Mouse (Mus musculus) heart, adult 2 months (tissue): ENCODE data around the gene Ndufs2.

ENCODE experiments used
- CTCF ChIP-seq: fragments of 200-600 bp; IDR thresholded peaks from 2 replicates; pipeline ENCODE4 v1.8.1; 2022; ENCODE audit warnings: antibody characterized with exemption, mild to moderate bottlenecking, moderate library complexity
- EP300 ChIP-seq: fragments of 200-500 bp; IDR thresholded peaks from 2 replicates; pipeline ENCODE4 v1.6.1; 2011; ENCODE audit warnings: low read depth, low read length, control low read depth; ENCODE audit not compliant: insufficient read depth

DNA sequence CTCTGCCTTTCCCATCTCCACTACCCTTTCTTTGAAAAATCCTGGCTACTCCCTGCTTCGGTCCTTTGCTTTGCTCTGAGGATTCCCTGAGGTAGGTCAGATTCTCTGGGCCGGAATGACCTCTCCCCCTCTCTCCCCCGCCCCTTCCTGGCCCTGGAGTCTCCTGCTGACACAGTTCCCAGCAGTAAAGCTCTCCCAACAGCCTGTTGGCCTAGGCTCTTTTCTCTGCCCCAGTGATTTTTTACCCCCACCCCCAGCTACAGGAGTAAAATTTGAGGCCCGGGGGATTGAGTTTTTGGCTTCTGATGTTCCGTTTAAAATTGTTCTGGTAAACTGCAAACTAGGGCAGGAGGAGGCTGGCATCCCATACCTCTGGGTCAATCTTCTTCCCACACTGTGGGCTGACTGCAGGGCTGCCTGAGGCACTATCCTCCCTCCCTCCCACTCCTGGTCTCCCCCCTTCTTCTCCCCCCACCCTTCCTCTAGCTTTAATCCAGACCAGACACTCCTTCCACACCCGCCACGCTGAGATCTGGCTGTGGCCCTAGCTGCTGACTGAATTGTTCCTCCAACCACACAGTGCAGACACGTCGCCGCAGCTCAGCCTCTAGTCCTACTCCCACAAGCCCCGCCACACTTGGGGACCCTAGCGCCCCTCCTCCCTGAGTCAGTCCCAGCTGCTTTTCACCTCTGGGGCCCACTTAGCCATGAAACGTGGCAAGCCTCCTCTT, 571 bp upstream of the Ndufs2 start:
- TF ChIP-seq CTCF (no peak), EP300 (no peak)
